Mouse (Mus musculus) MEL (cell line): ENCODE measurements around the gene 1700024G13Rik.

ENCODE experiments used
- CTCF ChIP-seq, 3 experiments: IDR thresholded peaks in 2 of 3; conservative IDR thresholded peaks in 1 of 3; 2 replicates each; pipeline ENCODE4 v1.5.1; 2011 to 2012; ENCODE audit warnings: low read length in 3 of 3, low read depth in 2 of 3, mild to moderate bottlenecking in 2 of 3, improper control_type of control experiment in 1 of 3, inconsistent platforms in 1 of 3, mixed read lengths in 1 of 3, moderate library complexity in 1 of 3; ENCODE audit not compliant: control insufficient read depth in 1 of 3, insufficient read depth in 1 of 3, poor library complexity in 1 of 3, severe bottlenecking in 1 of 3
- E2F4 ChIP-seq: IDR thresholded peaks from 2 replicates; pipeline ENCODE4 v1.6.1; 2011; ENCODE audit warnings: low read depth, low read length, improper control_type of control experiment, borderline replicate concordance
- GATA1 ChIP-seq: IDR thresholded peaks from 2 replicates; pipeline ENCODE4 v1.6.1; 2011; ENCODE audit warnings: low read depth, low read length, improper control_type of control experiment
- JUND ChIP-seq: IDR thresholded peaks from 2 replicates; pipeline ENCODE4 v1.6.1; 2011; ENCODE audit warnings: low read depth, mild to moderate bottlenecking, improper control_type of control experiment, low read length
- NELFE ChIP-seq: IDR thresholded peaks from 2 replicates; pipeline ENCODE4 v1.6.1; 2011; ENCODE audit warnings: low read depth, low read length, improper control_type of control experiment
- POLR2A ChIP-seq, 2 experiments: IDR thresholded peaks; 2 replicates each; pipeline ENCODE4 v1.6.1; 2011 to 2012; ENCODE audit warnings: low read length in 2 of 2, mild to moderate bottlenecking in 2 of 2, control low read depth in 1 of 2, improper control_type of control experiment in 1 of 2, low read depth in 1 of 2, moderate library complexity in 1 of 2; ENCODE audit not compliant: control insufficient read depth in 1 of 2, insufficient read depth in 1 of 2, poor library complexity in 1 of 2
- POLR2AphosphoS2 ChIP-seq: IDR thresholded peaks from 2 replicates; pipeline ENCODE4 v1.6.1; 2011; ENCODE audit warnings: low read length, improper control_type of control experiment

DNA sequence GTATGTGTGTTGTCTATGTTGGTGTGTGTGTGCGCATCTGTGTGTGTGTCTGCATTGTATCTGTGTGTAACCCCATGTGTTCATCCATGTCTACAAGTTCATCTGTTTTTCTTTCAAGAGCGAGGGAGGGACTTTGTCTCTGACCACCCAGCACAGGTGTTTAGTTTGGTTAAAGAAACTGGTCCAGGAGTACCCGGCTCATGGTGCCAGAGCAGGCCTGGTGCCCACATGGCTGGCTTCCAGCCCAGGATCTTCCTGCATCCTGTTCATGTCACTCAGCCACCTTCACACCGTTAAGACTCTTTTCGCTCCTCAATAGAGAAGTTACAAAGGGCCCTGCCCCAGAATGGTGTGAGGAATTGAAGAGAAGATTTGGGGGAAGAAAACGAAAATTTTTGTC, 52.2 kb downstream of the 1700024G13Rik start:
- no peak for TF ChIP-seq E2F4
- no peak for TF ChIP-seq JUND
- TF ChIP-seq CTCF (IDR thresholded peaks at IDR 0.05 in 2 of 3, conservative IDR thresholded peaks at IDR 0.05 in 1 of 3; ENCODE audit: control insufficient read depth in 1 of 3, insufficient read depth in 1 of 3, low read depth in 2 of 3, low read length in 3 of 3, poor library complexity in 1 of 3, severe bottlenecking in 1 of 3): no peak
- no peak for TF ChIP-seq GATA1
- no peak for TF ChIP-seq POLR2AphosphoS2
- TF ChIP-seq POLR2A (IDR thresholded peaks at IDR 0.05; ENCODE audit: control insufficient read depth in 1 of 2, insufficient read depth in 1 of 2, low read depth in 1 of 2, low read length in 2 of 2, poor library complexity in 1 of 2): no peak
- no peak for TF ChIP-seq NELFE
